Mouse (Mus musculus): ENCODE results near the gene Manbal.

DNA sequence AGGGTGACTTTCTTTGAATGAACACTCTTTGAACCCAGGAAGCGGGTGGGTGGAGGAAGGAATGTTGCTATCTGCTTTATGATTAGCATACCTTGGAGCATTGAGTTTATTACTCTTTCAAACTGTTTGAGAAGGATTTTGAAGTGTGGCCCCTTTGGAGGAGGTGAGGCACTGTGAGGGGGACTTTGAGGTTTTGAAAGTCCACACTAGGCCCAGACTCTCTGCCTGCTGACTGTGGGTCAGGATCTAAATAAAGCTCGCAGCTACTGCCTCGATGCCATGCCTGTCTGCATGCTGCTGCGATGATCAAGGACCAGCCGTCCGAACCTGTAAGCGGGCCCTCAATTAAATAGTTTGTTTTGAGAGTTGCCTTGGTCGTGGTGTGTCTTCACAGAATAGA is 7.7 kb downstream of the Manbal start:
- no peak for TF ChIP-seq POLR2A (IDR thresholded peaks at IDR 0.05; ENCODE audit: insufficient read depth, low read depth, low read length)
- no peak for TF ChIP-seq CTCF (IDR thresholded peaks at IDR 0.05; ENCODE audit: insufficient read depth, low read depth, low read length)
